Mouse (Mus musculus) forebrain, embryonic 12.5 days (tissue): ENCODE results near the gene Plaur. TPM values are rescaled to one million over a fixed set of nuclear protein-coding genes. Genes with fewer than 3 reads are reported as not detected.

Experiments
- ATAC-seq: fragments of 200-750 bp; cut with Nextera tagmentation; 2 replicates; pipeline ENCODE4 v1.8.0; 2017; ENCODE audit warnings: moderate TSS enrichment; ENCODE audit not compliant: low FRiP score
- H3K27ac ChIP-seq: fragments of 300-500 bp; sonication (generic); 2 replicates; pipeline ENCODE4 v1.5.1; 2016; ENCODE audit warnings: mild to moderate bottlenecking
- H3K27me3 ChIP-seq: fragments of 300-500 bp; sonication (generic); 2 replicates; pipeline ENCODE4 v1.6.1; 2016; ENCODE audit warnings: mild to moderate bottlenecking
- H3K36me3 ChIP-seq: fragments of 300-500 bp; sonication (generic); replicated peaks from 2 replicates; pipeline ENCODE4 v1.6.1; 2016; ENCODE audit warnings: mild to moderate bottlenecking
- H3K4me1 ChIP-seq: fragments of 300-500 bp; sonication (generic); 2 replicates; pipeline ENCODE4 v1.6.1; 2016
- H3K4me2 ChIP-seq: fragments of 300-500 bp; sonication (generic); 2 replicates; pipeline ENCODE4 v1.6.1; 2016; ENCODE audit warnings: mild to moderate bottlenecking, moderate library complexity
- H3K4me3 ChIP-seq: fragments of 300-500 bp; sonication (generic); replicated peaks from 2 replicates; pipeline ENCODE4 v1.5.1; 2016; ENCODE audit warnings: mild to moderate bottlenecking
- H3K9ac ChIP-seq: fragments of 300-500 bp; sonication (generic); 2 replicates; pipeline ENCODE4 v1.6.1; 2016; ENCODE audit warnings: mild to moderate bottlenecking
- H3K9me3 ChIP-seq: fragments of 300-500 bp; sonication (generic); 2 replicates; pipeline ENCODE4 v1.6.1; 2016
- WGBS: fragments of 180-500 bp; shearing (Covaris S2); methylation state at CpG from one replicate; pipeline ENCODE4 v1.1.7; 2016; 5-methylcytosine and 5-hydroxymethylcytosine counted together
- polyA plus RNA-seq: library from polyadenylated mRNA; unstranded; fragments of >200 nt; fragmentation: Nextera tagmentation; extraction: Ambion mirVana; gene quantifications from 2 replicates; pipeline ENCODE4 v1.2.1, GENCODE M21; 2016

The Plaur gene
- polyA plus RNA-seq, 1 experiment from 2014 or later, result 1.2 TPM

- no peak for ATAC-seq
- Histone ChIP-seq H3K9ac (no peak overlapping the region), H3K36me3 (no peaks in the 10 kb centered on the region), H3K27ac (no peak overlapping the region), H3K27me3 (no peaks in the 10 kb centered on the region), H3K4me2 (no peak overlapping the region), H3K4me3 (no peak overlapping the region), H3K4me1 (0 out of 2 replicates have a peak, but pooled peaks cover 5% of the 10 kb centered on the region), H3K9me3 (0 out of 2 replicates have a peak, but pooled peaks cover 7% of the 10 kb centered on the region)
- WGBS, result 94% methylated on average over 7 of the region's 7 CpGs
Measured at GRCm38 (mm10) chr7:24470356-24470755, 8.1 kb downstream of the Plaur start.

DNA sequence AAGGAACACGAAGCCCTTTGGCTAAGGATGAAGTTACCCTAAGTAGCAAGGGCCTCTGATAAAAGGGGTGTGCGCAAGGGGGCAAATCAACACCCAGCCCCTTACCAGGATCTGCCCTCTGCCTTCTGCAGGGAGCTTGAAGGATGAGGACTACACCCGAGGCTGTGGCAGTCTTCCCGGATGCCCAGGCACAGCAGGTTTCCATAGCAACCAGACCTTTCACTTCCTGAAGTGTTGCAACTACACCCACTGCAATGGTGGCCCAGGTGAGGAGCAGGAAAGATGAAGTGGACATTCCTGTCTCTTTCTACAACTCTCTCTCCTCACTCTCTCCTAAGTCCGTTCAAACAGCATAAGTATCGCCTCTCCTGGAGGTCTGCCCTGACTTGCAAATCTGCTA is 10.2 kb downstream of the Plaur start:
- no peak overlapping the region for H3K9ac ChIP-seq
- H3K36me3 ChIP-seq, result no peaks in the 10 kb centered on the region
- H3K4me2 ChIP-seq, result no peak overlapping the region
- H3K4me1 ChIP-seq, result 0 out of 2 replicates have a peak, but pooled peaks cover 5% of the 10 kb centered on the region
- ATAC-seq, result no peak
- 0 out of 2 replicates have a peak, but pooled peaks cover 7% of the 10 kb centered on the region for H3K9me3 ChIP-seq
- WGBS, result 79% methylated on average over 6 of the region's 6 CpGs
- H3K27ac ChIP-seq, result no peak overlapping the region
- no peak overlapping the region for H3K4me3 ChIP-seq
- H3K27me3 ChIP-seq, result 0 out of 2 replicates have a peak, but pooled peaks cover 2% of the 10 kb centered on the region

DNA sequence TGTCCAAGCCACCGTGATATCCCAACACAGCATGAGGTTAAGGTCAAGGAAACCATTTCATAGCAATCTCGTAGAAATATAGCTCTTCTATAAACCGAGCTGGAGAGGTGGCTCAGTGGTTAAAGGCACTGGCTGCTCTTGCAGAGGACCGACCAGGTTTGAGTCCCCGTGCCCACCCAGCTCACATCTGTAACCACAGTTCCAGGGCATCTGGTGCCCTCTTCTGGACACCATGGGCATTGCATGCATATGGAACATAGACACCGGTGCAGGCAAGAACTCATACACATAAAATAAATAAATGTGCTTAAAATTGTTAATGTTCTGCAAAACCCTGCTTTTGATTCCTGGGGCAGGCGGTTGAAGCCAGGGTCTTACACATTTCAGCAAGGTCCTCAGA is 10.7 kb downstream of the Plaur start:
- H3K4me3 ChIP-seq, result no peak overlapping the region
- no peak overlapping the region for H3K4me2 ChIP-seq
- no peaks in the 10 kb centered on the region for H3K36me3 ChIP-seq
- H3K9me3 ChIP-seq, result 0 out of 2 replicates have a peak, but pooled peaks cover 7% of the 10 kb centered on the region
- no peak overlapping the region for H3K9ac ChIP-seq
- no peak for ATAC-seq
- 0 out of 2 replicates have a peak, but pooled peaks cover 5% of the 10 kb centered on the region for H3K4me1 ChIP-seq
- 0 out of 2 replicates have a peak, but pooled peaks cover 2% of the 10 kb centered on the region for H3K27me3 ChIP-seq
- WGBS, result 73% methylated on average over 7 of the region's 7 CpGs
- no peak overlapping the region for H3K27ac ChIP-seq

DNA sequence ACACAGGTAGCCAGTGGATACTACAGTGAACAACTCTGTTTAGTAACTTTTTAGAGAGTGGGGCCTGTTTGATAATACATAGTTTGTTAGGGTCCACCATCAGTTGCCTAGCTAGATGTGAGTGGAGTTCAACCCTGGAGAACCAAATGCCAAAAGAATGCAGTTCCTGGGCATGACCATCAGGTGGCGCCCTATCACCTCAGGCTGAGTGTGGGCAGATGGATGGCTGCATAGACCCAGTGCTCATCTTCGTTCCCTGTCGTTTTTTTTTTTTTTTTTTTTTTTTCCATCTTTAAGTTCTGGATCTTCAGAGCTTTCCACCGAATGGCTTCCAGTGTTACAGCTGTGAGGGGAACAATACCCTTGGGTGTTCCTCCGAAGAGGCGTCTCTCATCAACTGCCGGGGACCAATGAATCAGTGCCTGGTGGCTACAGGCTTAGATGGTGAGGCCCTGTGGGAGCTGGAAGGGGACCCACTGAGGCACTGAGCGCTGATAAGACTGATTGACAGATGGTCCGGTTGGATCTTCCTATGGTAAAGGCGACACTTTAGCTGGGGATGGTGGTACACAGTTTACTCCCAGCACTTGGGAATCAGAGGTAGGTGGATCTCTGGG is 11.7 kb downstream of the Plaur start:
- no peaks in the 10 kb centered on the region for H3K36me3 ChIP-seq
- WGBS, result 47% methylated on average over 10 of the region's 10 CpGs
- H3K27ac ChIP-seq, result no peak overlapping the region
- H3K4me2 ChIP-seq, result no peak overlapping the region
- no peak overlapping the region for H3K9ac ChIP-seq
- ATAC-seq, result peak; percentile 64; the same call in 1 of the 2 replicates
- 0 out of 2 replicates have a peak, but pooled peaks cover 5% of the 10 kb centered on the region for H3K4me1 ChIP-seq
- H3K4me3 ChIP-seq, result no peak overlapping the region
- H3K27me3 ChIP-seq, result 0 out of 2 replicates have a peak, but pooled peaks cover 2% of the 10 kb centered on the region
- H3K9me3 ChIP-seq, result 0 out of 2 replicates have a peak, but pooled peaks cover 6% of the 10 kb centered on the region

GRCm38 (mm10) chr7:24474811-24475506 is 12.7 kb downstream of the Plaur start:
- Histone ChIP-seq H3K4me1 (peaks cover 12% of the 10 kb centered on the region), H3K27me3 (0 out of 2 replicates have a peak, but pooled peaks cover 6% of the 10 kb centered on the region), H3K36me3 (no peaks in the 10 kb centered on the region), H3K9ac (no peak overlapping the region), H3K9me3 (no peaks in the 10 kb centered on the region), H3K4me2 (no peak overlapping the region), H3K27ac (no peak overlapping the region), H3K4me3 (no peak overlapping the region)
- ATAC-seq, result no peak
- WGBS, result 38% methylated on average over 21 of the region's 21 CpGs

- 0 out of 2 replicates have a peak, but pooled peaks cover 6% of the 10 kb centered on the region for H3K27me3 ChIP-seq
- WGBS, result 82% methylated on average over 8 of the region's 8 CpGs
- H3K9ac ChIP-seq, result no peak overlapping the region
- no peak overlapping the region for H3K4me3 ChIP-seq
- H3K4me1 ChIP-seq, result peaks cover 26% of the 10 kb centered on the region
- no peak for ATAC-seq
- no peak overlapping the region for H3K27ac ChIP-seq
- H3K36me3 ChIP-seq, result no peaks in the 10 kb centered on the region
- no peaks in the 10 kb centered on the region for H3K9me3 ChIP-seq
- H3K4me2 ChIP-seq, result no peak overlapping the region
Measured at GRCm38 (mm10) chr7:24476338-24476737, 14.1 kb downstream of the Plaur start.

GRCm38 (mm10) chr7:24476856-24477255 is 14.6 kb downstream of the Plaur start:
- 89% methylated on average over 7 of the region's 7 CpGs for WGBS
- Histone ChIP-seq H3K4me1 (peaks cover 27% of the 10 kb centered on the region), H3K9ac (no peak overlapping the region), H3K27me3 (0 out of 2 replicates have a peak, but pooled peaks cover 6% of the 10 kb centered on the region), H3K4me3 (no peak overlapping the region), H3K27ac (no peak overlapping the region), H3K36me3 (no peaks in the 10 kb centered on the region), H3K9me3 (no peaks in the 10 kb centered on the region), H3K4me2 (no peak overlapping the region)
- no peak for ATAC-seq

GRCm38 (mm10) chr7:24478911-24479310 is 16.6 kb downstream of the Plaur start:
- H3K27me3 ChIP-seq, result 0 out of 2 replicates have a peak, but pooled peaks cover 6% of the 10 kb centered on the region
- ATAC-seq, result no peak
- H3K4me3 ChIP-seq, result no peak overlapping the region
- 84% methylated on average over 5 of the region's 5 CpGs for WGBS
- H3K4me1 ChIP-seq, result peaks cover 42% of the 10 kb centered on the region
- H3K36me3 ChIP-seq, result no peaks in the 10 kb centered on the region
- H3K9me3 ChIP-seq, result no peaks in the 10 kb centered on the region
- H3K9ac ChIP-seq, result no peak overlapping the region
- H3K27ac ChIP-seq, result no peak overlapping the region
- H3K4me2 ChIP-seq, result no peak overlapping the region

GRCm38 (mm10) chr7:24479685-24480084 is 17.4 kb downstream of the Plaur start:
- no peak for ATAC-seq
- Histone ChIP-seq H3K4me2 (no peak overlapping the region), H3K9ac (0 out of 2 replicates have a peak overlapping the region, but pooled peaks have one; percentile 1), H3K9me3 (no peaks in the 10 kb centered on the region), H3K36me3 (no peaks in the 10 kb centered on the region), H3K4me1 (peaks cover 50% of the 10 kb centered on the region), H3K4me3 (no peak overlapping the region), H3K27ac (no peak overlapping the region), H3K27me3 (0 out of 2 replicates have a peak, but pooled peaks cover 6% of the 10 kb centered on the region)
- 97% methylated on average over 2 of the region's 2 CpGs for WGBS

GRCm38 (mm10) chr7:24480121-24480941 is 18.0 kb downstream of the Plaur start:
- Histone ChIP-seq H3K4me3 (peak overlapping the region; percentile 90; the same call in 1 of the 2 replicates), H3K9me3 (no peaks in the 10 kb centered on the region), H3K27ac (no peak overlapping the region), H3K9ac (0 out of 2 replicates have a peak overlapping the region, but pooled peaks have one; percentile 1), H3K36me3 (no peaks in the 10 kb centered on the region), H3K4me1 (peaks cover 52% of the 10 kb centered on the region), H3K4me2 (0 out of 2 replicates have a peak overlapping the region, but pooled peaks have one; percentile 88), H3K27me3 (0 out of 2 replicates have a peak, but pooled peaks cover 6% of the 10 kb centered on the region)
- 58% methylated on average over 18 of the region's 18 CpGs for WGBS
- ATAC-seq, result no peak

DNA sequence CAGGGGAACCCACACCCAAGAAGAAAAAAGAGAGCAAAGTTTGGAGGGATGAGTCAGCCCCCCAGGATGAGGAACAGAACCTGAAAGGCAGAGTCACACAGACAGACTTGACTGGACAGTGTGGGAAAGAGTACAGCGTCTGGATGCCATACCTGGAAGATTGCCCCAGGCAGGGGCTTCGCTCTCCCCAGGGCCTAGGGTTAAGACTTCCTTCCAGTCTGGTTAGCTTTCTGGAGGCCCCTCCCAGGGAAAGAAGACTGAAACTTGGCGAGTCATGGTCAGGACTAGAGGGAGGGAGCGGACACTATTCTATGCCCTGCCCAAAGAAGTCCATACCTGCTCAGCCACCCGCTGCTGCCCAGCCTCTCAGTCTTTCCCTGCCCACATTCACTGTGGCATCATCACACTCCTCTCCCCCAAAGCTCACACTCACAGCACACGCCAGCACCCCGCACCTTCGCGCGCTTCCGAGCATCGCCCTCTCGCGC is 18.7 kb downstream of the Plaur start:
- Histone ChIP-seq H3K9ac (peak overlapping the region; percentile 96), H3K9me3 (no peaks in the 10 kb centered on the region), H3K4me3 (peak overlapping the region; percentile 90), H3K27ac (no peak overlapping the region), H3K36me3 (no peaks in the 10 kb centered on the region), H3K4me2 (peak overlapping the region; percentile 88), H3K27me3 (0 out of 2 replicates have a peak, but pooled peaks cover 6% of the 10 kb centered on the region), H3K4me1 (peaks cover 58% of the 10 kb centered on the region)
- 8% methylated on average over 14 of the region's 14 CpGs for WGBS
- peak; percentile 39 for ATAC-seq
